Mouse (Mus musculus) small intestine, adult 2 months (tissue): ENCODE results near the gene Zhx3.

Source experiments
- CTCF ChIP-seq: fragments of 200-500 bp; IDR thresholded peaks from 2 replicates; pipeline ENCODE4 v1.5.1; 2012; ENCODE audit warnings: low read depth, mild to moderate bottlenecking, control low read depth, inconsistent platforms, low read length, moderate library complexity, mixed read lengths; ENCODE audit not compliant: insufficient replicate concordance, insufficient read length; ENCODE audit errors: extremely low read depth
- POLR2A ChIP-seq: fragments of 200-500 bp; IDR thresholded peaks from 2 replicates; pipeline ENCODE4 v1.6.1; 2012; ENCODE audit warnings: low read depth, mild to moderate bottlenecking, control low read depth, inconsistent platforms, low read length, moderate library complexity

DNA sequence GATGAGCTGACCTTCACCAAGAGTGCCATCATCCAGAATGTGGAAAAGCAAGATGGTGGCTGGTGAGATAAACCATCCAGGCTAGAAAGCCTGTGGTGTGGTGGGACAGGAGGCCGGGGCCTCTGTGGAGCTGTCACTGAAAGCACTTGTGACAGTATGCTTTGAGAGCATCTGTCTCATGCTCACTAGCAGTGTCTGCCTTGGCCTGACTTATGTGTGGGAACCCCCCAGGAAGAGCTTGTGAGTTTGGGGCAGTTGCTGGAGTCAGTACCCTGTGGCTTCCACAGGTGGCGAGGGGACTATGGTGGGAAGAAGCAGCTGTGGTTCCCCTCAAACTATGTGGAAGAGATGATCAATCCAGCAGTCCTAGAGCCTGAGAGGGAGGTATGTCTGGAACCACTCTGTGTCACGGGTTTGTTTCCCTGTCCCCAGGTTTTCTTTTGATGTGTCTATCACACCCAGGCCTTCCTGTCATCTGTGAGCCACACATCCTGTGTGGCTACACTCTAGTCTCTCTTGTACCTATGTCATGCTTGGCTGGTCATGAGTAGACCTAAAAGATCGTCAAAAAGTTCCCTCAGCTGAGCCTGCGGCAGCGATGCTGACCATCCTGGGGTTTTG is 116.1 kb downstream of the Zhx3 start:
- no peak for TF ChIP-seq POLR2A
- no peak for TF ChIP-seq CTCF
